Mouse (Mus musculus): ENCODE measurements around the gene Tmem143.

DNA sequence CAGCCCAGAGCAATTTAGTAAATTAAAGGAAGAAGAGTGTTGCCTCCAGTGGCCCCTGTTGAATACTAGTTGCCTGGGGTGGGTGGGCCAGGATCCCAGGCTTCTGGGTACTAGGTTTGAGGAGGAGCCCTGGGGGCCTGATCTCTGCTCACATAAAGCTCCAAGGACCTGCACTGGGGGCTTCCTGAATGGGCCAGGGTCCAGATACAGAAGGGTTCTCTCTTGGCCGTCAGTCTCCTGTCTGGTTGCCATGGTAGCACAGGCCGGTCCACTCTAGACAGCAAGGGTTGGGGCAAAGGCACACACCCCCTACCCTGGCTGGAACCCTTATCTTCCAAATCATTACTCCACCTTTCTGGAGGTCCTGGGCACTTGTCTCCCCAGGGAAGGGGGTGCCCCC lies 28.9 kb upstream of the Tmem143 start:
- no peak for TF ChIP-seq CTCF (IDR thresholded peaks at IDR 0.05; ENCODE audit: low read depth)
- TF ChIP-seq EP300 (optimal IDR thresholded peaks at IDR 0.05), result no peak

Data from stomach, postnatal 0 days (tissue).